Mouse (Mus musculus) thymus, adult 2 months (tissue): Measurements from ENCODE around the gene Pigh. TPM values are rescaled to one million over a fixed set of nuclear protein-coding genes. Genes with fewer than 3 reads are reported as not detected.

ENCODE experiments used
- DNase-seq: peaks from one replicate; pipeline ENCODE4 v3.0.0; 2021
- H3K27ac ChIP-seq: fragments of 200-500 bp; 2 replicates; pipeline ENCODE4 v1.5.1; 2012; ENCODE audit warnings: low read length, control low read depth; ENCODE audit not compliant: control insufficient read depth, insufficient read depth
- H3K27me3 ChIP-seq: fragments of 200-500 bp; 2 replicates; pipeline ENCODE4 v1.6.1; 2012; ENCODE audit warnings: mild to moderate bottlenecking, low read length, moderate library complexity, mixed read lengths; ENCODE audit not compliant: control insufficient read depth, insufficient read depth
- H3K36me3 ChIP-seq: fragments of 200-500 bp; 2 replicates; pipeline ENCODE4 v1.6.1; 2012; ENCODE audit warnings: mild to moderate bottlenecking, low read length, moderate library complexity; ENCODE audit not compliant: control insufficient read depth, insufficient read depth
- H3K4me1 ChIP-seq: fragments of 200-500 bp; replicated peaks from 2 replicates; pipeline ENCODE4 v1.6.1; 2012; ENCODE audit warnings: low read length; ENCODE audit not compliant: control insufficient read depth, insufficient read depth
- H3K4me3 ChIP-seq: fragments of 200-500 bp; 2 replicates; pipeline ENCODE4 v1.5.1; 2012; ENCODE audit warnings: mild to moderate bottlenecking, low read length, control low read depth, moderate library complexity; ENCODE audit not compliant: control insufficient read depth, insufficient read depth
- CTCF ChIP-seq: fragments of 200-500 bp; IDR thresholded peaks from 2 replicates; pipeline ENCODE4 v1.5.1; 2012; ENCODE audit warnings: mild to moderate bottlenecking, control low read depth, low read length, moderate library complexity, borderline replicate concordance; ENCODE audit not compliant: control insufficient read depth, poor library complexity, insufficient read depth; ENCODE audit errors: extremely low read depth
- POLR2A ChIP-seq: fragments of 200-500 bp; IDR thresholded peaks from 2 replicates; pipeline ENCODE4 v1.6.1; 2012; ENCODE audit warnings: mild to moderate bottlenecking, low read length, control low read depth, moderate library complexity; ENCODE audit not compliant: control insufficient read depth, poor library complexity, insufficient read depth; ENCODE audit errors: extremely low read depth
- WGBS: fragments of 180-500 bp; shearing (Covaris S2); methylation state at CpG from one replicate; pipeline ENCODE4 v1.1.7; 2018; 5-methylcytosine and 5-hydroxymethylcytosine counted together
- polyA plus RNA-seq: library from polyadenylated mRNA; depleted of rRNA; stranded (reverse); fragments of >200 nt; gene quantifications from 2 replicates; pipeline ENCODE4 v1.2.3, GENCODE M21; 2012; rRNA removed

Gene Pigh
- polyA plus RNA-seq, 1 experiment = 21.3 TPM

- 97% methylated on average over 2 of the region's 2 CpGs for WGBS
- 0 out of 2 replicates have a peak, but pooled peaks cover 4% of the 10 kb centered on the region for H3K4me1 ChIP-seq
- H3K4me3 ChIP-seq = no peak overlapping the region
- DNase-seq = no peak
- H3K36me3 ChIP-seq = no peaks in the 10 kb centered on the region
- peaks cover 7% of the 10 kb centered on the region for H3K27me3 ChIP-seq
- no peak overlapping the region for H3K27ac ChIP-seq
- no peak for TF ChIP-seq CTCF
- TF ChIP-seq POLR2A = no peak
These were observed 55.1 kb downstream of the Pigh start for GRCm38 (mm10) chr12:79034331-79034730.

Other genes starting within 250 kb of the Pigh start
- 19.0 and 28.1 TPM in 2 replicates for gene Atp6v1d, start 228.0 kb downstream of the Pigh start, polyA plus RNA-seq
- gene Eif2s1, start 227.8 kb downstream of the Pigh start, polyA plus RNA-seq = 15.9 and 20.8 TPM in 2 replicates
- 1.4 and 1.9 TPM in 2 replicates for gene Plek2, start 182.7 kb downstream of the Pigh start, polyA plus RNA-seq
- 82.4 and 82.7 TPM in 2 replicates for gene Tmem229b, start 82.0 kb downstream of the Pigh start, polyA plus RNA-seq
- gene Plekhh1, start 60.5 kb downstream of the Pigh start, polyA plus RNA-seq = 0.96 and 1.1 TPM in 2 replicates
- 3.2 and 5.1 TPM in 2 replicates for gene Arg2, start 41.1 kb upstream of the Pigh start, polyA plus RNA-seq
- gene Vti1b, start 83.0 kb upstream of the Pigh start, polyA plus RNA-seq = 25.4 and 25.8 TPM in 2 replicates
- gene Rdh11, start 102.6 kb upstream of the Pigh start, polyA plus RNA-seq = 19.6 and 21.2 TPM in 2 replicates
- gene Rdh12, start 119.3 kb upstream of the Pigh start, polyA plus RNA-seq = 3.7 and 5.8 TPM in 2 replicates
- gene Zfyve26, start 206.7 kb upstream of the Pigh start, polyA plus RNA-seq = 39.0 and 44.0 TPM in 2 replicates
- 1.1 and 1.4 TPM in 2 replicates for gene Rad51b, start 207.6 kb upstream of the Pigh start, polyA plus RNA-seq